Mouse (Mus musculus): ENCODE data around the gene Apoa4. TPM values are rescaled to one million over a fixed set of nuclear protein-coding genes. Genes with fewer than 3 reads are reported as not detected.

The Apoa4 gene
- polyA plus RNA-seq (2017; shearing (Covaris generic)) = under 1 TPM in 1 of 2 experiments, not detected in 1; 0.13 TPM

GRCm38 (mm10) chr9:46240526-46241153 is at the start of gene Apoa4:
TSS of gene Apoa4 (plus strand) at chr9:46240696.

GRCm38 (mm10) chr9:46228491-46228890 is 12.0 kb upstream of the Apoa4 start, which contains the start of gene Apoa1:
TSS of gene Apoa1 (plus strand) at chr9:46228580.

GRCm38 (mm10) chr9:46235596-46235648 is 5.1 kb upstream of the Apoa4 start, which contains the start of gene Apoc3:
TSS of gene Apoc3 (minus strand) at chr9:46235636.

GRCm38 (mm10) chr9:46268343-46268873 is 27.9 kb downstream of the Apoa4 start, which contains the start of gene Apoa5:
TSS of gene Apoa5 (plus strand) at chr9:46268633.

GRCm38 (mm10) chr9:46272677-46273454 is 32.4 kb downstream of the Apoa4 start, which contains the start of gene Zpr1:
TSS of gene Zpr1 (plus strand) at chr9:46273064.

GRCm38 (mm10) chr9:46282631-46283436 is 42.3 kb downstream of the Apoa4 start, which contains the start of gene Bud13:
TSS of gene Bud13 (plus strand) at chr9:46283008.

Other genes with a start within 250 kb of the Apoa4 start
- 10 to 100 TPM; 80.7 to 82.9 TPM for gene Pafah1b2, start 228.0 kb upstream of the Apoa4 start, polyA plus RNA-seq (2017; shearing (Covaris generic))
- gene Sik3, start 227.9 kb upstream of the Apoa4 start, polyA plus RNA-seq (2017; shearing (Covaris generic)) = 10 to 100 TPM; 20.8 to 34.2 TPM
- gene Apoa1, start 12.1 kb upstream of the Apoa4 start, polyA plus RNA-seq (2017; shearing (Covaris generic)) = 1 to 10 TPM in 1 of 2 experiments, not detected in 1; 1.5 TPM
- gene Apoc3, start 5.1 kb upstream of the Apoa4 start, polyA plus RNA-seq (2017; shearing (Covaris generic)) = not detected
- not detected for gene Apoa5, start 27.9 kb downstream of the Apoa4 start, polyA plus RNA-seq (2017; shearing (Covaris generic))
- 100 to 1,000 TPM; 102 to 141 TPM for gene Zpr1, start 32.4 kb downstream of the Apoa4 start, polyA plus RNA-seq (2017; shearing (Covaris generic))
- gene Bud13, start 42.3 kb downstream of the Apoa4 start, polyA plus RNA-seq (2017; shearing (Covaris generic)) = 10 to 100 TPM; 21.1 to 39.4 TPM
- not detected for gene 4931429L15Rik, start 79.3 kb downstream of the Apoa4 start, polyA plus RNA-seq (2017; shearing (Covaris generic))